Mouse (Mus musculus) gastrocnemius, postnatal 4 days (tissue): ENCODE measurements around the gene Ier5. TPM values are rescaled to one million over a fixed set of nuclear protein-coding genes. Genes with fewer than 3 reads are reported as not detected.

Experiments
- DNase-seq, 2 experiments: peaks; one replicate each; pipeline ENCODE4 v3.0.0; 2021 to 2022; ENCODE audit warnings: low spot score in 2 of 2, mixed read lengths in 2 of 2
- total RNA-seq, 2 experiments: library from RNA; stranded (reverse); gene quantifications; 2 replicates each; pipeline ENCODE4 v1.2.3; 2021

The Ier5 gene
- total RNA-seq, 2 experiments from 2014 or later: 10.4 to 12.5 TPM

- no peak for DNase-seq
Observed at GRCm38 (mm10) chr1:155082158-155082964, 17.1 kb downstream of the Ier5 start.

GRCm38 (mm10) chr1:155077675-155078074 lies 21.8 kb downstream of the Ier5 start:
- DNase-seq: no peak

GRCm38 (mm10) chr1:155075856-155076255 lies 23.6 kb downstream of the Ier5 start:
- no peak for DNase-seq

GRCm38 (mm10) chr1:155074856-155075255 lies 24.6 kb downstream of the Ier5 start:
- DNase-seq: no peak

GRCm38 (mm10) chr1:155073905-155074304 lies 25.5 kb downstream of the Ier5 start:
- DNase-seq: no peak

GRCm38 (mm10) chr1:155073133-155073532 lies 26.3 kb downstream of the Ier5 start:
- DNase-seq: no peak

- no peak for DNase-seq
Observed at GRCm38 (mm10) chr1:155071287-155071876, 28.1 kb downstream of the Ier5 start.

- DNase-seq: no peak
Observed at GRCm38 (mm10) chr1:155070561-155071286, 28.7 kb downstream of the Ier5 start.

- no peak for DNase-seq
Observed at GRCm38 (mm10) chr1:155069696-155070095, 29.7 kb downstream of the Ier5 start.

GRCm38 (mm10) chr1:155066196-155066595 lies 33.2 kb downstream of the Ier5 start:
- no peak for DNase-seq

GRCm38 (mm10) chr1:155065068-155065701 lies 34.3 kb downstream of the Ier5 start:
- no peak for DNase-seq

GRCm38 (mm10) chr1:155064649-155065048 lies 34.8 kb downstream of the Ier5 start:
- no peak for DNase-seq

GRCm38 (mm10) chr1:155064111-155064510 lies 35.3 kb downstream of the Ier5 start:
- no peak for DNase-seq

- DNase-seq: no peak
Observed at GRCm38 (mm10) chr1:155062963-155063362, 36.5 kb downstream of the Ier5 start.

GRCm38 (mm10) chr1:155062057-155062456 lies 37.4 kb downstream of the Ier5 start:
- no peak for DNase-seq

- no peak for DNase-seq
Observed at GRCm38 (mm10) chr1:155060832-155061801, 38.3 kb downstream of the Ier5 start.

GRCm38 (mm10) chr1:155060261-155060660 lies 39.2 kb downstream of the Ier5 start:
- no peak for DNase-seq

GRCm38 (mm10) chr1:155059505-155059904 lies 39.9 kb downstream of the Ier5 start:
- no peak for DNase-seq

GRCm38 (mm10) chr1:155058099-155059012 lies 41.1 kb downstream of the Ier5 start:
- DNase-seq: no peak
